9 mouse cellular contexts compared by ENCODE assay signal in genomic region chr15:81956457-81956856, GRCm38 (mm10). TPM values are rescaled to one million over a fixed set of nuclear protein-coding genes. Genes with fewer than 3 reads are reported as not detected.
DNase-seq lines count a peak whose midpoint lies in the region; ATAC-seq and TF ChIP-seq lines count a peak whose summit lies in the region.
"Had no signal": no experiment of that assay in that cellular context is flagged by ENCODE, and none has a peak within 500 bp of the region (broad histone marks: within the 10 kb centered on the region; RNA-seq: fewer than 3 reads in every experiment).

No protein-coding gene starts in this region.

- no peak overlapping the region for H3K27ac ChIP-seq in gastrocnemius, adult 2 months
- peak overlapping the region; percentile 45; the same call in 1 of the 2 replicates for H3K27ac ChIP-seq in left cerebral cortex, adult 2 months

- intact Hi-C loops in gastrocnemius, adult 2 months (cut with DNase I), result no loop called here
- intact Hi-C loops in left cerebral cortex, adult 2 months (cut with DNase I), result loop anchor here (2.0 to 5.0 kb wide), 2 partner anchors 18 to 81 kb away; no protein-coding TSS in a partner anchor

- DNase-seq in gastrocnemius, adult 2 months, result peak; percentile 49
- no peak for DNase-seq in gastrocnemius, adult 8-10 months (ENCODE audit: low spot score in 2 of 2)
- peak; percentile 55 for DNase-seq in right cerebral cortex, adult 18-20 months
- no peak for DNase-seq in right cerebral cortex, postnatal 36 days (ENCODE audit: low spot score in 2 of 2)
- DNase-seq in cerebellum, adult 9-10 months, result peak; percentile 75
- DNase-seq in left cerebral cortex, adult 2 months (ENCODE audit: extremely low spot score in 1 of 2, low spot score in 2 of 2), result peak in 1 of 2 experiments; percentile 60
- peak; percentile 40 for DNase-seq in retina, adult 2 months (ENCODE audit: low read depth, low spot score)

- peak; percentile 88 for TF ChIP-seq CTCF in gastrocnemius, adult 2 months (IDR thresholded peaks at IDR 0.05)
- TF ChIP-seq CTCF in left cerebral cortex, adult 2 months (IDR thresholded peaks at IDR 0.05), result peak; percentile 82

- no peak overlapping the region for H3K4me3 ChIP-seq in gastrocnemius, adult 2 months
- no peak overlapping the region for H3K4me3 ChIP-seq in left cerebral cortex, adult 2 months

- ATAC-seq in activated CD4-positive, CD25-positive, alpha-beta regulatory T cell, adult 4 months, result no peak

RNA-seq across cellular contexts. Expression of gene Pmm1, which starts 4.3 kb away (rescaled TPM):
- 10 to 100 TPM; 16.2 to 17.2 TPM for total RNA-seq in gastrocnemius, adult 2 months (2021)
- 10 to 100 TPM; 15.6 to 17.9 (median 15.9) TPM for total RNA-seq in gastrocnemius, adult 8-10 months (2022)
- total RNA-seq in left cerebral cortex, adult 2 months (2021), result 100 to 1,000 TPM; 199 to 206 TPM
- 10 to 100 TPM; 22.5 to 24.6 TPM for polyA plus RNA-seq in activated CD4-positive, CD25-positive, alpha-beta regulatory T cell, adult 4 months (2017; shearing (Covaris generic))

RNA-seq across cellular contexts. Expression of gene Csdc2, which starts 19.9 kb away (rescaled TPM):
- 1 to 10 TPM; 1.6 to 2.1 TPM for total RNA-seq in gastrocnemius, adult 2 months (2021)
- 1 to 10 TPM in 2 of 4 experiments, under 1 TPM in 2; 0.67 to 1.9 (median 0.90) TPM for total RNA-seq in gastrocnemius, adult 8-10 months (2022)
- total RNA-seq in left cerebral cortex, adult 2 months (2021), result 10 to 100 TPM; 91.2 to 97.6 TPM
- not detected for polyA plus RNA-seq in activated CD4-positive, CD25-positive, alpha-beta regulatory T cell, adult 4 months (2017; shearing (Covaris generic))

RNA-seq across cellular contexts. Expression of gene 1700029P11Rik, which starts 23.9 kb away (rescaled TPM):
- not detected for total RNA-seq in gastrocnemius, adult 2 months (2021)
- total RNA-seq in gastrocnemius, adult 8-10 months (2022), result not detected
- not detected for total RNA-seq in left cerebral cortex, adult 2 months (2021)
- polyA plus RNA-seq in activated CD4-positive, CD25-positive, alpha-beta regulatory T cell, adult 4 months (2017; shearing (Covaris generic)), result not detected
- total RNA-seq: layer of hippocampus, adult 18-20 months had no signal

RNA-seq across cellular contexts. Expression of gene Polr3h, which starts 30.4 kb away (rescaled TPM):
- total RNA-seq in gastrocnemius, adult 2 months (2021), result 1 to 10 TPM; 6.4 to 7.6 TPM
- total RNA-seq in gastrocnemius, adult 8-10 months (2022), result 10 to 100 TPM in 1 of 4 experiments, 1 to 10 TPM in 3; 7.2 to 10.2 (median 8.2) TPM
- total RNA-seq in left cerebral cortex, adult 2 months (2021), result 10 to 100 TPM; 50.1 to 56.8 TPM
- 10 to 100 TPM; 21.1 to 31.2 TPM for polyA plus RNA-seq in activated CD4-positive, CD25-positive, alpha-beta regulatory T cell, adult 4 months (2017; shearing (Covaris generic))

RNA-seq across cellular contexts. Expression of gene Xrcc6, which starts 31.2 kb away (rescaled TPM):
- total RNA-seq in gastrocnemius, adult 2 months (2021), result 10 to 100 TPM; 23.9 to 25.4 TPM
- total RNA-seq in gastrocnemius, adult 8-10 months (2022), result 10 to 100 TPM; 20.6 to 24.5 (median 24.2) TPM
- 10 to 100 TPM; 22.5 to 29.7 TPM for total RNA-seq in left cerebral cortex, adult 2 months (2021)
- 10 to 100 TPM; 50.9 to 58.1 TPM for polyA plus RNA-seq in activated CD4-positive, CD25-positive, alpha-beta regulatory T cell, adult 4 months (2017; shearing (Covaris generic))

Comparison
In these comparisons a context has a peak if more than half of its experiments do, and no peak if none do; other contexts are left out.
1. DNase-seq: peak in gastrocnemius, adult 2 months (single experiment), right cerebral cortex, adult 18-20 months (single experiment), cerebellum, adult 9-10 months (single experiment) and retina, adult 2 months (single experiment); none in gastrocnemius, adult 8-10 months (0 of 2) and right cerebral cortex, postnatal 36 days (0 of 2).
2. RNA of gene Pmm1, which starts 4.3 kb away (total RNA-seq): 199 to 206 TPM in left cerebral cortex, adult 2 months; 16.2 to 17.2 TPM in gastrocnemius, adult 2 months and 15.6 to 17.9 TPM in gastrocnemius, adult 8-10 months; every median in the first group is over 10 times any median in the second.
3. RNA of gene Csdc2, which starts 19.9 kb away (total RNA-seq): 91.2 to 97.6 TPM in left cerebral cortex, adult 2 months; 1.6 to 2.1 TPM in gastrocnemius, adult 2 months and 0.67 to 1.9 TPM in gastrocnemius, adult 8-10 months; every median in the first group is over 10 times any median in the second.